Mouse (Mus musculus) retina, postnatal 1 day (tissue): ENCODE measurements around the gene Rftn2.
"Not testable (repeated sequence)": the region's sequence is repeated elsewhere in the genome, so short reads cannot be mapped to it uniquely, and the experiment has no call there.

Source experiments
- DNase-seq: peaks from one replicate; pipeline ENCODE4 v3.0.0-alpha.2; 2012

The Rftn2 gene

GRCm38 (mm10) chr1:55171361-55172325 lies 54.9 kb downstream of the Rftn2 start:
- no peak for DNase-seq

GRCm38 (mm10) chr1:55168591-55168990 lies 58.0 kb downstream of the Rftn2 start:
- no peak for DNase-seq

DNA sequence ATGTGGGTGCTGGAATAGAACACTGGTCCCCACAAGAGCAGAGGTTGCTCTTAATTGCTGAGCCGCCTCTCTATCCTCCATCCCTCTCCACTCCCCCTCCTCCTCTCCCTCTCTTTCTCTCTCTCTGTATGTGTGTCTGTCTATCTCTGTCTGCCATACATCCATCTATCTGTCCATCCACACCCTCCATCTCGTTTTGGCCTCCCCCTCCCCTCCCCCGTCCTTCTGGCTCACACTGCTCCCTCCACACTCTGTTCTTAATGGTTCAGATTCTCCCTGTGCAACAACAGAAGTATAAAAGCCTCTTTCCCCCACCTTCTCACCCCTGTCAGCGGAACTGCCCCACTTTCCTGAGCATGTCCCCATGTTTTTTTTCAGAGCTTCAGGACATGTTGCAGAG lies 59.0 kb downstream of the Rftn2 start:
- DNase-seq = no peak

DNA sequence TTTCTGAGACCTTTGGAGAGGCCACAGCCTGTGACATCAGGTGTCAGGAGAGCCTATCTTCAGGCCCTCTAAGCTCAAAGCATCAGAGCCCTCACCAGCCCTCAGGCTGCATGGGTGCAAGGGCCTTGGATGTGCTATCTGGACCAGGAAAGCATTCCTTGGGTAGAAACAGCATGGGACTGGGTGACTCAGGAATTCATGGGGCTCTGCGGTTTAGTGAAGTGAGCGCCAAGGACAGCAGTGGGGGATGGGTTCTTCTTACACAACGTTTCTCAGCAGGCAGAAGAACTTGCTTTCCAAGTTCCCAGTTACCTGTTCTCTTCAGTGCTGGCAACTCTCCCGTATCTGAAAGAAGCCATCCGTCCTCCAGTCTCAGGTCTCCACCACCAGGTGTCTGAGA lies 62.6 kb downstream of the Rftn2 start:
- no peak for DNase-seq

DNA sequence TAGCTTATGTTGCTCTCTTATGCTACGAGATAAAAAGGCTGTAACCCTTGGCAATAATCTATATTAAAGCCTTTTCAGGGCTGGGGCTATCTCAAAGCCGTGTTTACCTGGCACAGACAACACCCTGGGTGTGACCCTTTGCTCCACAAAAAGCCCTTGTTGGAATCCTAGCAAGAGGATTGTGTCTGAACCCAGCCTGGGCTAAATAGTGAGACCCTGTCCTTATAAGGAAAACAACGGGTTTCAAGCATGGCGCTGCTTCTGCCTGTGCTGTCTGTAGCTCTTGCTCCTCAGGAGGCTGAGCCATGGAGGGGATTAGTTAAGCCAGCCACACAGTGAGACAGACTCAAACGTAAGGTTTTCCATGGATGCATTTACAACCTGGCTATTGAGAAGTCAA lies 63.8 kb downstream of the Rftn2 start:
- no peak for DNase-seq

DNA sequence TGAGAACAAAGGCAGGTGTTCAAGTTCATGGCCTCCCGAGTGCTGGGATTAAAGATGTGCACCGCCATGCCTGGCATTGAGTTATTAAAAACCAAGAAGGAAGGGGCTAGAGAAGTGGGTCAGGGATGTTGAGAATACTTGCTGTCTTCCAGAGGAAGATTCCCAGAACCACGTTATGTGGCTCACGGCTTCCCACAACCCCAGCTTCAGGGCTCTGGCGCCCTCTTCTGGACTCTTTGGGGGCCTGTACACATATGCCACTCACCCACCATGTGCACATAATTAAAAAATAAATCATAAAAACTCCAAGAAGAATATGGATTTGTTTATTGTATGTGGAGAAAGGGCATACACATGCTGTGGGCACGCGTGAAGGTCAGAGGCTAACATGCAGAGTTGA lies 64.7 kb downstream of the Rftn2 start:
- DNase-seq = peak; percentile 48

GRCm38 (mm10) chr1:55160831-55161638 lies 65.5 kb downstream of the Rftn2 start:
- DNase-seq = peak; percentile 22

- DNase-seq = no peak
Measured at GRCm38 (mm10) chr1:55160218-55160617, 66.4 kb downstream of the Rftn2 start.

GRCm38 (mm10) chr1:55158821-55159220 lies 67.8 kb downstream of the Rftn2 start:
- DNase-seq = no peak

- no peak for DNase-seq
Measured at GRCm38 (mm10) chr1:55158211-55158610, 68.4 kb downstream of the Rftn2 start.

- DNase-seq = no peak
Measured at GRCm38 (mm10) chr1:55157329-55157728, 69.3 kb downstream of the Rftn2 start.

- no peak for DNase-seq
Measured at GRCm38 (mm10) chr1:55145556-55145955, 81.0 kb downstream of the Rftn2 start.

DNA sequence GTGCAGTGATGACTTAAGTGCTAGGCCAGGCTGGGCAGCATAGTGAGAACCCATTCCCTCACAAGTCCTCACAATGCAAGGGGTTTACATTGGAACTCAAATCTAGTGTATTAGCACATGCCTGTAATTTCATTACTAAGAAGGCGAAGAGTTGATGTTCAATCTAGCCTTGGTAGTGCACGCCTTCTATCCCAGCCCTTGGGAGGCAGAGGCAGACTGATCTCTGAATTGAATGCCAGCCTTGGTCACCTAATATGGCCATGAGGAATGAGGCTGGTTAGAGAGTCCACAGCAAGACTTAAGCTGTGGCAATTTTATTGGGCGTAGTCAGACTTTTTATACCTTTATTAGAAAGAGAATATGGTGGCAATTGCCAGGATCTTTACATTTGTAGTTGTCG lies 82.2 kb downstream of the Rftn2 start:
- no peak for DNase-seq

- no peak for DNase-seq
Measured at GRCm38 (mm10) chr1:55135846-55136245, 90.7 kb downstream of the Rftn2 start.

- no peak for DNase-seq
Measured at GRCm38 (mm10) chr1:55134301-55134700, 92.3 kb downstream of the Rftn2 start.

DNA sequence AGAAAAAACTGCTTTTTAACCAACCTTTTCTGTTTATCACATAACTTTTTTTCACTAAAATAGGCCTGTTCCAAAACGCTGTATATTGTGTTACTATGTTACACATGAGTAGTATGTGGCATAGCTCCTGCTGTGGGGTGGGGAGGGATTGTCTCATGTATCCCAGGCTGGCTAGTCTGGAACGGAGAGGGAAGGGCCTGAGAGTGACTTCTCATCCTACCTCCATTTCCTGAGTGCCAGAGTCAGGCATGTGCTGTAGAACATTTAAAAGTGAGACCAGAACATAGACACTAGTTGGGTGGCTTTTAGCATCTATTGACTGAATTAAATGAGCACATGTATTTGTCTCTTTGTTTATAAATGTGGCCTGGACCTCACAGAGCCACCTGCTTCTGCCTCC lies 93.4 kb downstream of the Rftn2 start:
- DNase-seq = no peak

DNA sequence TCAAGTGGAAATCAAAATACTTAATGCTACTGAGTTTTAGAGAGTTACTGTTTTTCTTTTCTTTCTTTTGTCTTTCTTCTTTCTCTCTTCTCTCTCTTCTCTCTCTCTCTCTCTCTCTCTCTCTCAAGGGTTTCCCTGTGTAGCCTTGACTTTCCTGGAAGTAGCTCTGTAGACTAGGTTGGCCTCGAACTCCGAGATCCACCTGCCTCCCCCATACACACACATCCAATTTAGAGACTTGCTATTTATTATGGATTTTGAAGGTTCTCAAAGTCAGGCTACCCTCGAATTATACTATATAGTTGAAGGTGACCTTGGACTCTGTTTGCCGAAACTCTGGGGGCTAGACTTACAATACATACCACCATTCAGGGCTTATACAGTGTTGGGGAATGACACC lies 94.3 kb downstream of the Rftn2 start:
- no peak for DNase-seq

DNA sequence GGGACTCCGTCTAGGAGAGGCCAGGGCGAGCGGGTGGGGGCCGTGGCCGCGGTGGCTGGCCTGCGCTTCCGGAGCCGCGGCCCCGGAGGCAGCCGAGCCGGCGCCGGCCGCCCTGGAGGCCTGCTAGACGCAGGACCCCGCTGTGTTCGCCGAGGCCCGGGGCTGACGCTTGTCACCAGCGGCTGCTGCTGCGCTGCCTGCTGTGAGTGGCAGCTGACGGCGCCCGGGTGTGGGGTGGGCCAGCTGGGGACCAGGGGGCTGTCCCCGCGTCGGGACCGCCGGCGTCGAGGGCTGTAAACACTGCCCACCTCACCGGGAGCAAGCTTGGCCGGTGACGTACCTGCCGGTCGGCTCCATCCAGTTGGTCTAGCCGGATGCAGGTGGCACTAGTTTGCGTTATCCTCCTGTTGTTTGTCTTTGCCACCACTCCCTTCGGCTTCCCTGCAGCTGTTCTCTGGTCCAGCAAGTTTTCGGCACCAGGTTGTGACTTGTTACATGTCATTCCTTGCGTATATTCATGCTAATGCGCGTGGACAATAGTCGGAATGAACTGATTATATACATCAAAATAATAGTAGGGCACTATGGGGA lies 95.1 kb downstream of the Rftn2 start:
- DNase-seq = no peak

DNA sequence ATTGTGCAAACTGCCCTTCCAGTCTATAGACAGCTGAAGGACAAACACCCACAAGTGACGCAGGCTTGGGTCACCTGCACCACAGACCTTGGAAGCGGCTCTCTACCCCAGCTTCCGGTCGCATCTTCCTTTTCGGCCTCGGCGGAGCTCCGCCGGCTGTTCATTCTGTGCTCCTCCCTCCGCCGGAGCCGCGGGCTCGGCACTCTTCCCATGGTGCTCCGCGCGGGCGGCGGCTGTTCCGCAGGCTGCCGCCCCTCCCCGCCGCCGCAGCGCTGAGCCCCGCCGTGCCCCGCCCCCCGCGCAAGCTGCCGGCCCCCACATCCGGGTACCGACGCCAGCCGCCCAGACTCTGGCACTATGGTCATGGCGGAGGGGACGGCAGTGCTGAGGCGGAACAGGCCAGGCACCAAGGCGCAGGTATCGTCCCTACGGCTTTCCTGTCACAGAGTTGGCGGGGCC lies 95.6 kb downstream of the Rftn2 start, which contains the start of gene Mob4:
Gene Mob4, plus strand, starts transcription at position 289 of the 459 bp plus-strand sequence.
- peak; percentile 96 for DNase-seq

DNA sequence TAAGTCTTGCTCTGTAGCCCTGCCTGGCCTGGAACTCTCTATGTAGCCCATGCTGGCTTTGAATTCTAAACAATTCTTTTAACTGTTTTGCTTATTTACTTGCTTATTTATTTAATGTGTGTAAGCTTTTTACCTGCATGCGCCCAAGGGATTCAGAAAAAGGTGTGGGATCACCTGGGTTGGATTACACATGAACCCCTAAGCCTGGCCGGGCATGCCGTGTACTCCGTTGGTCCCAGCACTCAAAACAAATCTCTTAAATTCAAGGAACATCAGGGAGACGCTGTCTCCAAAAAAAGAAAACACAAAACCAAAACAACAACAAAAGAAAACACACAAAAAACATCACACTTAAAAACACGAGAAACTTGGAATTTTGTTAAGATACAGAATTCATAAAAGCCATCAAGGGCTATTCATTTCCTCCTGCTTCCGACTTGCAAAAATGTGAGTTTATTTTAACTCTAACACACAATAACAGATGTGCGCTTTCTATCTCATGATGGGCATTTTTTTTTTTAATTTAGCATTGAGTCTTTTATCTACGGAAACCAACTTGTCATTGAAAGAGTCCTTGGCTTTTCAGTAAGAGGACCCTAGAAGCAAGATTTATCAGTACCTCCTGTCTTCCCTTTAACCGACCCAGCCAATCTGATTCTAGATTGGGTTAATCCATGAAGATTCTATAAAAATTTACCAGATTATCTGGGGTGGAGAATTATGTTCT lies 96.2 kb downstream of the Rftn2 start:
- no peak for DNase-seq

- DNase-seq = no peak
Measured at GRCm38 (mm10) chr1:55129716-55130115, 96.9 kb downstream of the Rftn2 start.

- DNase-seq = not testable (repeated sequence)
Measured at GRCm38 (mm10) chr1:55124136-55124535, 102.4 kb downstream of the Rftn2 start.

DNA sequence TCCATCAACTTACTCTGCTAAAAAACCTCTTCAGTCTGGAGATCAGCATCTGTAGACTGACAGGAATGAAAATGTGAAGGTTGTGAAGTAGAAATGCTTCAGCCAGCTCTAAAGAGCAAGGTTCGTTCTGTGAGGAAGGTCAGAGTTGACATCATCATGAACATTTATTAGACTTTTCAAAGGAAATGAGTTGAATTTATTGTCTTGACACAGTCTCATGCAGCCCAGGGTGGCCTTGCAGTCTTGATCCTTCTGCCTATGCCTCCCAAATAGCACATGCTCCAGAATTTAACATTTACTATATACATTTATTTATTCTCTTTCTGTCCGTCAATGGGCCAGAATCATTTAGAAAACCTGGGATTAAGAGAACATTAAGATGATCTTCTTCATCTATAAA lies 103.0 kb downstream of the Rftn2 start:
- DNase-seq = no peak
